Mouse (Mus musculus): ENCODE results near the gene Tpd52l1. TPM values are rescaled to one million over a fixed set of nuclear protein-coding genes. Genes with fewer than 3 reads are reported as not detected.

The Tpd52l1 gene
- not detected in 4 replicates for total RNA-seq (2023; ENCODE audit: inconsistent age)

DNA sequence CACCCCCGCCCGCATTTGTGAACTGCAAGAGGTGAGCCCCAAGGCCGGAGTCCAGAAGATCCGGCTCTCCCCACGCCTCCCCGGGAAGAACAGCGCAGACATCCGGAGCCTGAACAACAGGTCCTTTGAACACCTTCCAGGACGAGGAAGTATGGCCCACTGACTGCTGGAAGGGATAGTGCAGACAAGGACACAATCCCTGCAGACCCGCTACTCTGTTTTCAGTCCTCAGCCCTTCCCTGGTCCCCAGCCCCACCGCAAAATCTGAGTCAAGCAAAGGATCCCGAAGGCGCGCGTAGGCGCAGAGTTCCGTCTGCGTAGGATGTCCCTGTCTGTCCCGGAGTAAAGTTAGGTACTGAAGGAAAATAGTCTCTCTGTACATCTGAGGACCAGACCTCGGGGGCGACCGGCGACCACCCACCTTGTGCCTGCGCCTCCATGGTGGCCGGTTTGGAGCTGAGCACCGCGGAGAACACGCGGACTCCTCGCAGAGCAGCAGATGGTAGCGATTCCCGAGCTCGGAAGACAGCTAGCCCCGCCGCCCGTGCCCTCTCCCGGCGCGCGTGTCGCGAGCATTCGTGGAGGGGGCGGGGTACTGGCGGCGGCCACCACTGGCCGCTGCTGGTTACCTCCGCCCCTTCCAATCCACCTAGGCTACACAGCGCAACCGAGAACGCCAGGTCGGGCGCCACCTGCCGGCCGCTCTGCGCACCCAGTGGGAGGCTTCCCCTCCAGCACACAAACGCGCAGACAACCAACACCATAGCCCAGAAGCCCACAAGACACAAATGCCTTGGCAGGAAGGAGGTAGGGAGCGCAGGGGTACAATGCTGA lies at the start of gene Tpd52l1:
TSS of gene Tpd52l1 (minus strand) at position 668 of the 834 bp plus-strand sequence.

GRCm38 (mm10) chr10:31312865-31313848 lies 132.6 kb downstream of the Tpd52l1 start, which contains the start of gene Hddc2:
TSS of gene Hddc2 (plus strand) at chr10:31313383.

Other genes with a start within 250 kb of the Tpd52l1 start
- 17.9 to 24.2 TPM (median 23.1 TPM) in 4 replicates for gene Hddc2, start 132.6 kb downstream of the Tpd52l1 start, total RNA-seq (2023; ENCODE audit: inconsistent age)
- gene Rnf217, start 163.2 kb upstream of the Tpd52l1 start, total RNA-seq (2023; ENCODE audit: inconsistent age) = 0.03 TPM in 2 of 4 replicates, not detected in the others

Measured in B cell, adult (primary cell).